Mouse (Mus musculus): ENCODE measurements around the gene Kif26b. TPM values are rescaled to one million over a fixed set of nuclear protein-coding genes. Genes with fewer than 3 reads are reported as not detected.

Gene Kif26b
- total RNA-seq, 2 experiments from 2014 or later: 2.9 to 3.0 TPM

- DNase-seq (ENCODE audit: low spot score in 2 of 2): no peak
Measured at GRCm38 (mm10) chr1:178712189-178712873, 183.4 kb downstream of the Kif26b start.

GRCm38 (mm10) chr1:178714209-178714608, 185.3 kb downstream of the Kif26b start:
- no peak for DNase-seq (ENCODE audit: low spot score in 2 of 2)

- DNase-seq (ENCODE audit: low spot score in 2 of 2): no peak
Measured at GRCm38 (mm10) chr1:178716411-178716810, 187.5 kb downstream of the Kif26b start.

GRCm38 (mm10) chr1:178720821-178721220, 191.9 kb downstream of the Kif26b start:
- DNase-seq (ENCODE audit: low spot score in 2 of 2): no peak

GRCm38 (mm10) chr1:178722793-178723192, 193.9 kb downstream of the Kif26b start:
- no peak for DNase-seq (ENCODE audit: low spot score in 2 of 2)

GRCm38 (mm10) chr1:178725536-178725935, 196.6 kb downstream of the Kif26b start:
- DNase-seq (ENCODE audit: low spot score in 2 of 2): no peak

- no peak for DNase-seq (ENCODE audit: low spot score in 2 of 2)
Measured at GRCm38 (mm10) chr1:178728256-178728655, 199.3 kb downstream of the Kif26b start.

- DNase-seq (ENCODE audit: low spot score in 2 of 2): no peak
Measured at GRCm38 (mm10) chr1:178730271-178730670, 201.3 kb downstream of the Kif26b start.

- no peak for DNase-seq (ENCODE audit: low spot score in 2 of 2)
Measured at GRCm38 (mm10) chr1:178733035-178733434, 204.1 kb downstream of the Kif26b start.

- no peak for DNase-seq (ENCODE audit: low spot score in 2 of 2)
Measured at GRCm38 (mm10) chr1:178734576-178734975, 205.7 kb downstream of the Kif26b start.

GRCm38 (mm10) chr1:178736931-178737330, 208.0 kb downstream of the Kif26b start:
- no peak for DNase-seq (ENCODE audit: low spot score in 2 of 2)

- DNase-seq (ENCODE audit: low spot score in 2 of 2): no peak
Measured at GRCm38 (mm10) chr1:178743820-178744219, 214.9 kb downstream of the Kif26b start.

GRCm38 (mm10) chr1:178744526-178744925, 215.6 kb downstream of the Kif26b start:
- DNase-seq (ENCODE audit: low spot score in 2 of 2): no peak

- no peak for DNase-seq (ENCODE audit: low spot score in 2 of 2)
Measured at GRCm38 (mm10) chr1:178744961-178745360, 216.0 kb downstream of the Kif26b start.

- DNase-seq (ENCODE audit: low spot score in 2 of 2): no peak
Measured at GRCm38 (mm10) chr1:178745471-178745870, 216.5 kb downstream of the Kif26b start.

- DNase-seq (ENCODE audit: low spot score in 2 of 2): no peak
Measured at GRCm38 (mm10) chr1:178747279-178748221, 218.6 kb downstream of the Kif26b start.

- DNase-seq (ENCODE audit: low spot score in 2 of 2): no peak
Measured at GRCm38 (mm10) chr1:178748222-178748600, 219.3 kb downstream of the Kif26b start.

GRCm38 (mm10) chr1:178748617-178749016, 219.7 kb downstream of the Kif26b start:
- no peak for DNase-seq (ENCODE audit: low spot score in 2 of 2)

GRCm38 (mm10) chr1:178749786-178750185, 220.9 kb downstream of the Kif26b start:
- no peak for DNase-seq (ENCODE audit: low spot score in 2 of 2)

- DNase-seq (ENCODE audit: low spot score in 2 of 2): no peak
Measured at GRCm38 (mm10) chr1:178758441-178758840, 229.5 kb downstream of the Kif26b start.

- DNase-seq (ENCODE audit: low spot score in 2 of 2): no peak
Measured at GRCm38 (mm10) chr1:178762125-178762741, 233.3 kb downstream of the Kif26b start.

GRCm38 (mm10) chr1:178764914-178765313, 236.0 kb downstream of the Kif26b start:
- no peak for DNase-seq (ENCODE audit: low spot score in 2 of 2)

Measured in gastrocnemius, postnatal 4 days (tissue).